Mouse (Mus musculus): Measurements from ENCODE around the gene Xlr5c.

DNA sequence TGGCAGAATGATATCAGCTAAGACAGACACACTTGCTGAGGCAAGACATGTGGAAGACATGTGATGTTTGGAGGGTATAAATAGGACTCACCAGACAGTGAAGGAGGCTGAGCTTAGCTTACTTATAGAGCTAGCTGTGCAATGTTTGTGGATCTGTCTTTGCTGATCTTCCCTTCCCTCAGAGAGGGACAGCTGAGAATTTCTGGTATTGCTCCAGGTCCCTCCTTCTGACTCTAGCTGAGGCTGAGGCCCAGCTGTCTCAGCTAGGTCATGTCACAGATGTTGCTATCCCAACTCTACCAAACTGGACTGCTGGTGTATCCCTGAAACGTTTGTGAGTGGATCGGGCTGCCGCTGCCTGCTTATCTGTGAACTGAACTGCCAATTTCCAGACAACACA is 28.3 kb upstream of the Xlr5c start:
- TF ChIP-seq CTCF (IDR thresholded peaks at IDR 0.05; ENCODE audit: insufficient read depth, low read length) (no peak), POLR2A (IDR thresholded peaks at IDR 0.05; ENCODE audit: borderline replicate concordance, extremely low read depth, low read depth, low read length) (no peak)
